Mouse (Mus musculus): ENCODE data around the gene Klhl8. TPM values are rescaled to one million over a fixed set of nuclear protein-coding genes. Genes with fewer than 3 reads are reported as not detected.

Klhl8 gene
- polyA plus RNA-seq, 1 experiment from 2014 or later: 9.7 TPM

DNA sequence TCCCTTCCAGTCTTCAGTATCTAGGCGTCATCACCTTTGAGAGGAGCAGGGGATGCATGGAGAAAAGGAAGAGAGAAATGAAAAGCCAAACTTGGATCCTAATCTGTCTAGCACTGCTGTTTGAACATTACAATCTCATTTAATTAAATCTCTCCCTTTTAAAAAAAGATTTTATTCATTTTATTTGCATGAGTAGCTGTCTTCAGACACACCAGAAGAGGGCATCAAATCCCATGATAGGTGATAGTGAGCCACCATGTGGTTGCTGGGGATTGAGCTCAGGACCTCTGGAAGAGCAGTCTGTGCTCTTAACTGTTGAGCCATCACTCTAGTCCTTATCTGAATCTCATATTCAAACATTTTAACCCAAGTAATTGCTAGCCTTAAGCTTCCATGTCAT lies 80.2 kb downstream of the Klhl8 start:
- H3K27ac ChIP-seq: no peak overlapping the region
- DNase-seq (ENCODE audit: low spot score): no peak
- 88% methylated on average over 1 of the region's 1 CpGs for WGBS
- H3K4me3 ChIP-seq: no peak overlapping the region
- H3K27me3 ChIP-seq (ENCODE audit: low read depth, poor library complexity, severe bottlenecking): no peaks in the 10 kb centered on the region
- no peaks in the 10 kb centered on the region for H3K9me3 ChIP-seq (replicated peaks)
- H3K4me1 ChIP-seq: peaks cover 9% of the 10 kb centered on the region
- H3K36me3 ChIP-seq: peaks cover 34% of the 10 kb centered on the region

DNA sequence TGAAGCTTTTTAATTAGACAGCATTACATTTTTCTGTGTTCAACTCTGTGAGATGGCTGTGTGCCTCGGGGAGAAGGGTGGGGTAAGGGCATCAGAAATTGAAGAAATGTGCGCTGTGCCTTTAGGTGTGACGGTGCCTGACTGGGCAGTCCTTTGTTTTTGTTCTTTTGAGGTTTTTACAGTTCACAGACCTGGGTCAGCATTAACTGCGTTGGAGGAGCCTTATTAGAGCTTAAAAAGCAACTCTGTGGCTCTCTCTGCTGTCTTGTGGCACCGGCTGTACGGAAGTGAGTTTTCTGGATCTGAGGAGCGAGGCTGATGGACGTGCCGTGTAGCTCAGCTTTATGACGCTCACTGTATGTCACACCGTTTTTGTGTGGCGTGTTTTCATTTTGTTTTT lies 81.9 kb downstream of the Klhl8 start:
- Histone ChIP-seq H3K27me3 (ENCODE audit: low read depth, poor library complexity, severe bottlenecking) (no peaks in the 10 kb centered on the region), H3K4me1 (peaks cover 7% of the 10 kb centered on the region; the same call in 1 of the 2 replicates), H3K27ac (no peak overlapping the region), H3K9me3 (replicated peaks) (no peaks in the 10 kb centered on the region), H3K4me3 (no peak overlapping the region), H3K36me3 (peaks cover 28% of the 10 kb centered on the region)
- DNase-seq (ENCODE audit: low spot score): no peak
- 89% methylated on average over 12 of the region's 12 CpGs for WGBS

DNA sequence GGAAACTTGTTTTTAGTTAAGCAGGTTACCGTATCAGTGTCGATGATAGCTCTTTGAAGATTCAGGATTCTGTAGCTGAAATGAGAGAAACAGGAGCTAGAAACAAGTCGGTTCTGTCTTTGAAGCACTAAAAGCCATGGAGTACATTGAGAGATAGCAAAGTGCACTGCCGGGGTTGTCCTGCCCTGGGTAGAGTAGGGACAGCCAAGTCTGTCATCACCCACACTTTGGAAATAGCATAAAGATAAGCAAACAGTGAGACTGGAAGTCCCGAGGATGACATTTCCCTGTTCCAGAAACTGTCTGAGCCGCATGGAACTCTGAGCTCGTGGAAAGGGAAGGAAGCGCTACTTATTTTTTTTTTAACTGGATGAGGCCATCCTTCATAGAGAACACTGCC lies 82.3 kb downstream of the Klhl8 start:
- WGBS: 89% methylated on average over 8 of the region's 8 CpGs
- no peak overlapping the region for H3K4me3 ChIP-seq
- peaks cover 7% of the 10 kb centered on the region; the same call in 1 of the 2 replicates for H3K4me1 ChIP-seq
- H3K27me3 ChIP-seq (ENCODE audit: low read depth, poor library complexity, severe bottlenecking): no peaks in the 10 kb centered on the region
- no peaks in the 10 kb centered on the region for H3K9me3 ChIP-seq (replicated peaks)
- H3K27ac ChIP-seq: no peak overlapping the region
- DNase-seq (ENCODE audit: low spot score): no peak
- H3K36me3 ChIP-seq: peaks cover 23% of the 10 kb centered on the region

DNA sequence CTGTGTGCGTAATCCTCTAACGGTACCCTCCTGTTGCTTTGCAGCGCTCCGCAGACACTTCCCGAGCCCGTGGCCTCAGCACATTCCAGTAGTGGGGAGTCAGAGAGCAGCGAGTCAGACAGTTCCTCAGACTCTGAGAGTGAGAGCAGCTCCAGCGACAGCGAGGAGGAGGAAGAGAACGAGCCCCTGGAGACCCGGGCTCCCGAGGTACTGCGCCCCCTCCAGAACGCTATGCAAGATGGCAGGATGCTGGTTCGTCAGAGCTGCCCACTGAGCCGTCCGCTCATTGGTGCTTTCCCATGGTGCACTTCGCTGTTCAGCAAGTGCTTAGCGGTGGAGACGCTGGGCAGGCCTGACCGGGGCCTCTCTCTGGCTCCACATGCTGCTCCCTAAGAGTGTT lies 82.8 kb downstream of the Klhl8 start:
- Histone ChIP-seq H3K27me3 (ENCODE audit: low read depth, poor library complexity, severe bottlenecking) (no peaks in the 10 kb centered on the region), H3K27ac (no peak overlapping the region), H3K4me3 (no peak overlapping the region), H3K9me3 (replicated peaks) (no peaks in the 10 kb centered on the region), H3K36me3 (peaks cover 19% of the 10 kb centered on the region), H3K4me1 (peaks cover 7% of the 10 kb centered on the region; the same call in 1 of the 2 replicates)
- no peak for DNase-seq (ENCODE audit: low spot score)
- WGBS: 88% methylated on average over 21 of the region's 21 CpGs

DNA sequence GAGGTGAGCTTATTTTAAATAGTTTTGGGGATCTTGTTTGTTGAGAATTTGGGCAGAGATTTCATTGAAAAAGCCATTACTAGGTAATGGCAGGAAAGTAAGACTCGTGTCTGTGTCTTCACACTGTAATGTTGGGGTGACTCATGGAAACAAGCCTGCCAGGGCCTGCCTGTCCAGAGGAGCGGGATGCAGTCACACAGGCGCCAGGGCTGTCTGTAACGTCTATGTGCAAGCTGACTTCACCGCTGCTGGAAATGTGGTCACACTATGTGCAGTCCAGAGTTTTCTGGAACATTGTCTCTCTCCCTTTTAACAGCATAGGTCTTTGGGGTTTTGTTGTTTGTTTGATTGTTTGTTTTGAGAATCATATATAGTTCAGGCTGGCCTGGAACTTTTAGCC lies 88.1 kb downstream of the Klhl8 start:
- no peak overlapping the region for H3K27ac ChIP-seq
- H3K27me3 ChIP-seq (ENCODE audit: low read depth, poor library complexity, severe bottlenecking): no peaks in the 10 kb centered on the region
- WGBS: 93% methylated on average over 5 of the region's 5 CpGs
- H3K9me3 ChIP-seq (replicated peaks): no peaks in the 10 kb centered on the region
- no peak overlapping the region for H3K4me3 ChIP-seq
- H3K4me1 ChIP-seq: peaks cover 17% of the 10 kb centered on the region
- H3K36me3 ChIP-seq: peaks cover 7% of the 10 kb centered on the region; the same call in 1 of the 2 replicates
- DNase-seq (ENCODE audit: low spot score): no peak

DNA sequence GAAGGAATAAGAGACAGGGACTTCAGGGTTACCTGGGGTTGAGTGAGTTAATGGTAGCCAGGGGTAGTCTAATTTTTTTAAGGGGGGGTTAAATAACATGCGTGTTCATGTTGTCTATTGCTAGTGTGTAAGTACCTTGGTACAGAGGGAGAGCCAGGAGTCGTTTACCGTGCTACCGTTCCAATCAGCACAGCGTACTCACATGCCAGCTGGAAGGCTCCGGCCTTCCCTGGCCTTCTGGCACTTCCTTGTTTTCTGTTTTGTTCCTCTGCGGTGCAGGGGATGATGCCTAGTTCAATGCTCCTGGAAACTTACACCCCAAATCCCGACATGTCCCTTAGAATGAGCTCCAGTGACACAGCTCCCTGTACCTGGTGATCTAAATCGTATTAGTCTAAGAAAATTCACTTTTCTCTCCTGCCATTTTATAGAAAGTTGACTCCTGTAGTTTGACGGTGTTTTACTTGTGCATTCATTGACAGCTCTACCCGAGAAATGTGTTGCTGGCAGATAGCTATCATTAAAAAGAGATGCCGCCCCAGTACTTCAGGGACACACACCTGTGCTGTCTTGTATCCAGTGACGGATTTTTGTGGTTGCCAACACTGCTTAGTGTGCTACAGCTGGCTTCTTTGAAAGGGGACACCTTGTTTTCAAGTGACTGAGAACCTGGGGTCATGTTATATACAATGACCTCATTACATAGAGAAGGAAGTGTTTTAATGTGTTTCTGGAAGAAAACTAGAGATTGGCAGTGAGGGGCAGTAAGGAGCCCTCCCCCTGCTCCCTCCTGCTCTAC lies 89.4 kb downstream of the Klhl8 start:
- Histone ChIP-seq H3K27ac (peak overlapping the region; percentile 14; the same call in 1 of the 2 replicates), H3K27me3 (ENCODE audit: low read depth, poor library complexity, severe bottlenecking) (no peaks in the 10 kb centered on the region), H3K4me1 (peaks cover 17% of the 10 kb centered on the region), H3K9me3 (replicated peaks) (no peaks in the 10 kb centered on the region), H3K4me3 (no peak overlapping the region), H3K36me3 (peaks cover 7% of the 10 kb centered on the region; the same call in 1 of the 2 replicates)
- WGBS: 79% methylated on average over 13 of the region's 13 CpGs
- no peak for DNase-seq (ENCODE audit: low spot score)

DNA sequence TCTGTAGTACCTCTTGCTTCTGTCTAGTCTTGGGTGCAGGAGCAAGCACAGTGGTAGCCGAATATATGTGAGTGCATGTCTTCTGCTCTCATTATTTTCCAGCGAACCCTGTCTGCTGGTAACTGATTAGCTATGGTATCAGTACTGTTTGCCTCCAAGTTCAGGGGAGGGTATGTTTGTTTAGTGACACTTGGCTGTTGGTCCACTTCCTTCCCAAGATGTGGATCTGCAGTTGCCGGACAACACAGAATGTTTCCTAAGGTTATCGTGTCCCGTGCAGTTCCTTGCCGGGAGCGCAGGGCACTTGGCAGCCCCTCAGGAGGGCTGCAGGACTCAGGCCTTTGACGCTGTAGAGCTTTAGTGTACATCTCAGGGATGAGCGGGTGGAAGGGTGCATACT lies 90.0 kb downstream of the Klhl8 start:
- WGBS: 90% methylated on average over 9 of the region's 9 CpGs
- no peaks in the 10 kb centered on the region for H3K27me3 ChIP-seq (ENCODE audit: low read depth, poor library complexity, severe bottlenecking)
- peak overlapping the region; percentile 14; the same call in 1 of the 2 replicates for H3K27ac ChIP-seq
- H3K4me3 ChIP-seq: no peak overlapping the region
- peaks cover 17% of the 10 kb centered on the region for H3K4me1 ChIP-seq
- peaks cover 2% of the 10 kb centered on the region; the same call in 1 of the 2 replicates for H3K36me3 ChIP-seq
- no peak for DNase-seq (ENCODE audit: low spot score)
- H3K9me3 ChIP-seq (replicated peaks): no peaks in the 10 kb centered on the region

DNA sequence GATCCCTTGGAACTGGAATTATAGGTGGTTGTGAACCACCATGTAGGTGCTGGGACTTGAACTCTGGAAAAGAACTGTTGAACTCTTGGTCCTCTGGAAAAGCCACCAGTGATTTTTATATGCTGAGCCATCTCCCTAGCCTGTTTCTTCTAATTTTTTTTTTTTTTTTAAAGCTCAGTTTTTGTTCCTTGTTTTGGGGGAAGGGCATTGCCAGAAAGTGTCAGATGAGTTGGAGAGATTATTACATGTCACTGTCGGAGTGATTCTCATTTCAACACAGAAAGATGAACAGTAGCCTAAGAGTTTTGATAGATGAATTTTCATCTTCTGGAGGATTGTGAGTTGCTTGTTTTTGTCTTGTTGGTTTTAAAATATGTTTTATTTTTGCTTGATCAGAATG lies 91.4 kb downstream of the Klhl8 start:
- H3K27me3 ChIP-seq (ENCODE audit: low read depth, poor library complexity, severe bottlenecking): no peaks in the 10 kb centered on the region
- H3K36me3 ChIP-seq: no peaks in the 10 kb centered on the region
- no peak overlapping the region for H3K27ac ChIP-seq
- H3K9me3 ChIP-seq (replicated peaks): no peaks in the 10 kb centered on the region
- no peak overlapping the region for H3K4me3 ChIP-seq
- no peak for DNase-seq (ENCODE audit: low spot score)
- 94% methylated on average over 1 of the region's 1 CpGs for WGBS
- peaks cover 21% of the 10 kb centered on the region for H3K4me1 ChIP-seq

DNA sequence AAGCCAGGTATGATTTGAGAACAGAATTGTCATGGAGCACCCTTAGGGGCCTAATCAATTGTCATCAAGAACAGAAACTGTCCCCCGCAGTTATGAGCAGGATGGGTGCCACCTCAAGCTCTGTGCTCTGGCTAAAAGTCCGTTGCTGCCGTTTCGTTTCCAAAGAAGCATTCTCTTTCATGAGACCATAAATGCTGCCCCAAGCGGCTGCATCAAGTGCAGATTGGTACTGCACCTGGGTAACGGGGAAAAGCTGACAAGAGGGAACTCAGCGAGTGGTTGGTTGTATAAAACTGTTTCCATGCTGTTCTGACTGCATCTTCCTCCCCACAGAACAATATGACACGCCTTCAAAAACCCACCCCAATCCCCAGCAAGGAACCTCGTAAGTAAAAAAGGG lies 92.5 kb downstream of the Klhl8 start:
- Histone ChIP-seq H3K27me3 (ENCODE audit: low read depth, poor library complexity, severe bottlenecking) (no peaks in the 10 kb centered on the region), H3K36me3 (no peaks in the 10 kb centered on the region), H3K4me1 (peaks cover 25% of the 10 kb centered on the region), H3K27ac (no peak overlapping the region), H3K4me3 (no peak overlapping the region), H3K9me3 (replicated peaks) (no peaks in the 10 kb centered on the region)
- 85% methylated on average over 9 of the region's 9 CpGs for WGBS
- no peak for DNase-seq (ENCODE audit: low spot score)

DNA sequence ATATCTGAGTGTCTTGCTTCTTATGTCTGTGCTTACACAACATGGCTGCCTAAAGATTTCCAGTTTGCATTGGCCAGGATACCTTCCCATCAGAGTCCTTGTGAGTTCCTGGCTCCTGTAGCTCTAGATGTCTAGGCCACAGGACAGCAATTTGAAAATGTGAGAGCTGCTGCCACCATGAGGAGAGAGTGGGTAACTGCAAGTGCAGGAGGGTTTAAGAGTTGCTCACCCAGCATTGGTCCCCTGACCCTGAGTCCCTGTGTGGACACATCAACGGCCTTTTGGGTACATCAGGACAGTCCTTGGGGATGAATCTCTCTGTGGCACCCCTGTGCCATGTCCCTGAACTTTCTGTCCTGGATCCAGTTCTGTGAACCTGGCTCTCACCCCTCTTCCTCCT lies 93.3 kb downstream of the Klhl8 start:
- WGBS: 55% methylated on average over 1 of the region's 1 CpGs
- peak; percentile 76 for DNase-seq (ENCODE audit: low spot score)
- Histone ChIP-seq H3K4me3 (no peak overlapping the region), H3K27me3 (ENCODE audit: low read depth, poor library complexity, severe bottlenecking) (no peaks in the 10 kb centered on the region), H3K36me3 (no peaks in the 10 kb centered on the region), H3K27ac (no peak overlapping the region), H3K4me1 (peaks cover 25% of the 10 kb centered on the region), H3K9me3 (replicated peaks) (no peaks in the 10 kb centered on the region)

DNA sequence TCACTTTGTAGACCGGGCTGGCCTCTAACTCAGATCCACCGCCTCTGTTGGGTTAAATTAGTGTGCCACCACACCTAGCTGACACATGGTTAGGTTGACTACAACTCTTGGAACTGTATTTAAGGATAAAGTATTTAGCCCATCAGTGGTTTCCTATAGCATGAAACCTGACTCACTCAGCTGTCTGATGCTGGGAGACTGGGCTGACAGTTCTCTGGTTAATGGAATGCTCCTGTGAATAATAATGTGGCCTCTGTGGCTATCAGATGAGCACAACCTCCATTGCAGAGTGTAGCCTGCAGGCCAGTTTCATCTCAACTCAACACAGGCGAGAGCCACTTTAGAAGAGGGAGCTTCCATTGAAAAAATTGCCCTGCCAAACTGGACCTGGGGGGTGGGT lies 94.3 kb downstream of the Klhl8 start:
- DNase-seq (ENCODE audit: low spot score): no peak
- 88% methylated on average over 3 of the region's 3 CpGs for WGBS
- no peaks in the 10 kb centered on the region for H3K9me3 ChIP-seq (replicated peaks)
- H3K4me3 ChIP-seq: no peak overlapping the region
- peaks cover 17% of the 10 kb centered on the region for H3K4me1 ChIP-seq
- no peaks in the 10 kb centered on the region for H3K36me3 ChIP-seq
- no peak overlapping the region for H3K27ac ChIP-seq
- no peaks in the 10 kb centered on the region for H3K27me3 ChIP-seq (ENCODE audit: low read depth, poor library complexity, severe bottlenecking)

DNA sequence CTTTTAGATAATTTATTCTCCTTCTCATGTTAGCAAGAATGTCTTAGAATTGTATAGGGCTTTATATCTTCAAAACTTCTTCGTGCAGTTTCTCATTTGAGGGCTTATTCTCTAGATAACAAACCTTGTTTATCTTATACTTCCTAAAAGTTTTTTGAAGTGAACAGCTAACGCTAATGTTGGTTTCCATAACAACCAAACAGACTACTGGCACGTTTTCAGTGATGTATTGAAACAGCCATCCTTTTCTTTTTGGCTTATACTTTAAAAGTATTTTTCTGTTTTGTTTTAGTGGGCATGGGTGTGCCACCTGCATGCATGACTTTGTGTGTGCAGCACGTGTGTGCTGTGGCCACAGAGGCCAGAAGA lies 95.8 kb downstream of the Klhl8 start:
- DNase-seq (ENCODE audit: low spot score): no peak
- H3K9me3 ChIP-seq (replicated peaks): no peaks in the 10 kb centered on the region
- H3K27ac ChIP-seq: no peak overlapping the region
- H3K4me1 ChIP-seq: peaks cover 11% of the 10 kb centered on the region
- 85% methylated on average over 4 of the region's 4 CpGs for whole genome bisulfite sequencing
- no peaks in the 10 kb centered on the region for H3K27me3 ChIP-seq (ENCODE audit: low read depth, poor library complexity, severe bottlenecking)
- H3K36me3 ChIP-seq: no peaks in the 10 kb centered on the region
- no peak overlapping the region for H3K4me3 ChIP-seq

DNA sequence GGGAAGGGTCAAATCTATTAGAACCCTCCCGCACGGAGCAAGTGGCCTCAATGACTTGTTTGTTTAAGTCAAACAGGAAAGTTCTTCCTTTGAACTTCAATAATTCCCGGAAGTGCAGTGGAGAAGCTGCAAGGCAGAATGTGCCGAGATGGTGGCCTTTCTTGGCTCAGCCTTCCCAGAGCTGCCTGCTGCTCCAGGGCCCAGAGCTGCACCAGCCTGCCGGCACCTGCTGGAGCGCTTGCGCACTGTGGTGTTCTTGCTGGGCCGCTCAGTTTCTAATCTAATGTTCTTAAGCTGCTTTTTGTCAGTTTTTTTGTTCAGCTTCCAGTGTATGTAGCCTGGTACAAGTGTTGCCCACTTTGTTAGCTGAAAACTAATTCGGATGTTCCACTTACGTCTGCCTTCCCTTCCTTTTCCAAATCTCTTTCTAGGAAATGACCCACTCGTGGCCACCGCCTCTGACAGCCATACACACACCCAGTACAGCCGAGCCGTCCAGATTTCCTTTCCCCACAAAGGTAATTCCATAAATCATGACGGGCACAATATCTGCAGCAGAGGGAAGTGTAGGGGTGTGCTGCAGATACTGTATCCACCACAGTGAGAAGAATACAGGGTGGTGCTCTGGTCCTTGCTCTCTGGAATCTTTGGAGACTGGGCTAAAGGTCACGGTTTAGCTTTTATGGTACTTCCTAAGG lies 96.4 kb downstream of the Klhl8 start:
- Histone ChIP-seq H3K36me3 (no peaks in the 10 kb centered on the region), H3K4me1 (peaks cover 11% of the 10 kb centered on the region), H3K4me3 (no peak overlapping the region), H3K9me3 (replicated peaks) (no peaks in the 10 kb centered on the region), H3K27ac (no peak overlapping the region), H3K27me3 (ENCODE audit: low read depth, poor library complexity, severe bottlenecking) (no peaks in the 10 kb centered on the region)
- DNase-seq (ENCODE audit: low spot score): no peak
- 70% methylated on average over 16 of the region's 16 CpGs for WGBS
